Mouse (Mus musculus) cerebral cortex, adult 2 months (tissue): Measurements from ENCODE around the gene Zbtb42.

Experiments
- WGBS: fragments of 180-500 bp; shearing (Covaris S2); methylation state at CpG from one replicate; pipeline ENCODE4 v1.1.7; 2018; 5-methylcytosine and 5-hydroxymethylcytosine counted together

The Zbtb42 gene

GRCm38 (mm10) chr12:112678555-112679026 lies at the start of gene Zbtb42:
Zbtb42 (plus strand) TSS chr12:112678828.
- under 1% methylated on average over 60 of the region's 60 CpGs for WGBS

- 27% methylated on average over 19 of the region's 19 CpGs for WGBS
Measured at GRCm38 (mm10) chr12:112628928-112629721, 49.5 kb upstream of the Zbtb42 start.

- 96% methylated on average over 12 of the region's 12 CpGs for WGBS
Measured at GRCm38 (mm10) chr12:112630029-112630428, 48.6 kb upstream of the Zbtb42 start.

- 81% methylated on average over 5 of the region's 5 CpGs for WGBS
Measured at GRCm38 (mm10) chr12:112630796-112631195, 47.8 kb upstream of the Zbtb42 start.

GRCm38 (mm10) chr12:112631472-112631871 lies 47.2 kb upstream of the Zbtb42 start:
- 66% methylated on average over 1 of the region's 1 CpGs for WGBS

- WGBS = 82% methylated on average over 11 of the region's 11 CpGs
Measured at GRCm38 (mm10) chr12:112632084-112632777, 46.4 kb upstream of the Zbtb42 start.

- WGBS = 85% methylated on average over 5 of the region's 5 CpGs
Measured at GRCm38 (mm10) chr12:112632907-112633306, 45.7 kb upstream of the Zbtb42 start.

GRCm38 (mm10) chr12:112633686-112634085 lies 44.9 kb upstream of the Zbtb42 start:
- 82% methylated on average over 9 of the region's 9 CpGs for WGBS

GRCm38 (mm10) chr12:112639526-112639925 lies 39.1 kb upstream of the Zbtb42 start:
- 88% methylated on average over 10 of the region's 10 CpGs for WGBS

GRCm38 (mm10) chr12:112643126-112643525 lies 35.5 kb upstream of the Zbtb42 start:
- 94% methylated on average over 6 of the region's 6 CpGs for WGBS

GRCm38 (mm10) chr12:112644180-112644854 lies 34.3 kb upstream of the Zbtb42 start, which contains the start of gene Siva1:
Siva1 (plus strand) TSS chr12:112644679.
- WGBS = under 1% methylated on average over 46 of the region's 46 CpGs

- WGBS = under 1% methylated on average over 75 of the region's 75 CpGs
Measured at GRCm38 (mm10) chr12:112644855-112645506, 33.6 kb upstream of the Zbtb42 start.

GRCm38 (mm10) chr12:112646139-112646538 lies 32.5 kb upstream of the Zbtb42 start:
- WGBS = 53% methylated on average over 6 of the region's 6 CpGs

- 74% methylated on average over 5 of the region's 5 CpGs for WGBS
Measured at GRCm38 (mm10) chr12:112648081-112648480, 30.5 kb upstream of the Zbtb42 start.

- WGBS = 56% methylated on average over 5 of the region's 5 CpGs
Measured at GRCm38 (mm10) chr12:112651778-112652439, 26.7 kb upstream of the Zbtb42 start.

GRCm38 (mm10) chr12:112653157-112653824 lies 25.3 kb upstream of the Zbtb42 start:
- WGBS = 44% methylated on average over 7 of the region's 7 CpGs

- whole genome bisulfite sequencing = 96% methylated on average over 5 of the region's 5 CpGs
Measured at GRCm38 (mm10) chr12:112654076-112654475, 24.6 kb upstream of the Zbtb42 start.

GRCm38 (mm10) chr12:112658619-112659018 lies 20.0 kb upstream of the Zbtb42 start:
- WGBS = 70% methylated on average over 7 of the region's 7 CpGs

GRCm38 (mm10) chr12:112659109-112659508 lies 19.5 kb upstream of the Zbtb42 start:
- WGBS = 71% methylated on average over 6 of the region's 6 CpGs

- WGBS = 61% methylated on average over 5 of the region's 5 CpGs
Measured at GRCm38 (mm10) chr12:112660576-112661326, 17.9 kb upstream of the Zbtb42 start.
